Mouse (Mus musculus) thymus, postnatal 4 days (tissue): ENCODE measurements around the gene Gatad2a.
"Not testable (repeated sequence)": the region's sequence is repeated elsewhere in the genome, so short reads cannot be mapped to it uniquely, and the experiment has no call there.

ENCODE experiments used
- DNase-seq: peaks from one replicate; pipeline ENCODE4 v3.0.0; 2021

Gatad2a gene

DNA sequence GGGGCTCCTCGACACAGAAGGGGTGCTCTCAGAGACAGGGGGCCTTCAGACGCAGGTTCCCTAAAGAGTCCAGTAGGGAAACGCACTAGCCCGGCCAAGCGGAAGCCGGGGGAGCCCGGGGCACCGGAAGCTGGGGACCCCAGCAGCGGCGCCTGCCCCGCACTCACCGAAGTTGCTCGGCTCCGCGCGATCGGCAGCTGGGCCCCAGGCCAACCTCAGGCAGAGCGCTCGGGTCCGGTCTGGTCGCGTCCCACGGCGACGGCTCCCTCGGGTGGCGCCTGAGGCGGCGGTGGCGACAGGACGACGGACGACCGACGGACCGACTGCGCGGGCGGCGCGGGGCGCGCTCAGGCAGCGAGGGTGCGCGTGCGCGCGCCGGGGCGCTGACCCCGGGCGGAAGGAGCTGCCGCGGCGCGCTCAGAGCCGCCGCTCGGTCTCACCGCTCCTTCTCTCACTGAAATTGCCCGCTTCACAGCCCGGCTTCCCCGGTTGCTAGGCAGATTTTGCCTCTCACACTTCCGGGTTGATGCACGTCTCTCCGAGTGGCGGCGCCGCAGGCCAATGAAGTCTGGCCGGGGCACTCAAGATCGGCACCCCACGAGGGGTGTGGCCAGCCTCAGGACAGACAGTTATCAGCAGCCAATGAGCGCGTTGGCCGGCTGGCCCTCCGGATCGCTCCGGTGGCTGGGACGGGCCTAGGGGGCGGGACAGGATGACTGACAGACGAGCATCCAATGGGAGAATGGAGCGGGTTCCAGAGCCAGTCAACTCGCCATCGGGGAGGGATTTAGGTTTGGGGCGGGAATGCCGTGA, at the start of gene Gatad2a:
TSS of gene Gatad2a (minus strand) at position 609 of the 813 bp plus-strand sequence.
- DNase-seq: peak; percentile 98

- DNase-seq: no peak
These were observed 47.8 kb upstream of the Gatad2a start for GRCm38 (mm10) chr8:70043996-70044395.

DNA sequence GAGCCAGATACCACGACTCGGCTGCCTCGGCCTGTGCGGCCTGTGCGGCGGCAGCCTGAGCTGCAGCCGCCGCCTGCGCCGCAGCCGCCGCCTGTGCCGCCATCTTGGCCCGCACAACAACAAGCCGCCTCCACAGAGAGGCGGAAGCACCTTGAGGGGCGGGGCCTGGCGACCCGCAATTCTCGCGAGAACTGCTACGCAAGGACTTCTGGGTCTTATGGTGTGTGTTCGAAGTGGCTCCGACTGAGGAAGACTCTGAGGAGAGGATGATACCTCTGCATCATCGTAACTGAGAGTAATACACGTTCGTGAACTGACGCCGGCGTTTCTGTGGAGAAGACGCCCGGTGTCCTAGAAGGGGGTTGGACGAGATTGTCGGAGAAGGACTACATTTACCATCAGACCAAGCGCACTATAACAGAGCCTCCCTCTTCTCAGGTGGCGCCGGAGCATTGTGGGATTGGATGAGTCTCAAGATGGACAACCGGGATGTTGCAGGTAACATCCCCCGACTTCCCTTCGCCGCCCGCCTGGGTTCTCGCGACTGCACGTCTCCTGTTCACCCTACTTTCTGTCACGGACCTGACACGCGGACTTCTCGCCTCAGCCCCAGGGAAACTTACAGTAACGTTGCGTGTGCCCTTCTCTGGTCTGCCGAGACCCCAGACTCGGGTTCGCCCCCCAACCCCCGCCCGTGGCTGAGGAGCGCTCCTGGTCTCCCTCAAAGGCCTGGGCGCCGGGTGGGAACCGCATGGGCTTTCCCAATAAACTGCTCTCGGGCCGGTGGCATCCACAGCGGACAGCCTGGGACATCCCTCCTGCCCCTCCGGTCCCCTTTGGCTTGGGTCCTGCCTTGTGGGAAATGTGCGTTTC, 46.6 kb upstream of the Gatad2a start, which contains the start of the genes Mau2 and Sugp1:
TSS of gene Mau2 (minus strand) at position 152 of the 873 bp plus-strand sequence.
TSS of gene Sugp1 (plus strand) at position 231 of the 873 bp plus-strand sequence.
- DNase-seq: peak; percentile 98

DNA sequence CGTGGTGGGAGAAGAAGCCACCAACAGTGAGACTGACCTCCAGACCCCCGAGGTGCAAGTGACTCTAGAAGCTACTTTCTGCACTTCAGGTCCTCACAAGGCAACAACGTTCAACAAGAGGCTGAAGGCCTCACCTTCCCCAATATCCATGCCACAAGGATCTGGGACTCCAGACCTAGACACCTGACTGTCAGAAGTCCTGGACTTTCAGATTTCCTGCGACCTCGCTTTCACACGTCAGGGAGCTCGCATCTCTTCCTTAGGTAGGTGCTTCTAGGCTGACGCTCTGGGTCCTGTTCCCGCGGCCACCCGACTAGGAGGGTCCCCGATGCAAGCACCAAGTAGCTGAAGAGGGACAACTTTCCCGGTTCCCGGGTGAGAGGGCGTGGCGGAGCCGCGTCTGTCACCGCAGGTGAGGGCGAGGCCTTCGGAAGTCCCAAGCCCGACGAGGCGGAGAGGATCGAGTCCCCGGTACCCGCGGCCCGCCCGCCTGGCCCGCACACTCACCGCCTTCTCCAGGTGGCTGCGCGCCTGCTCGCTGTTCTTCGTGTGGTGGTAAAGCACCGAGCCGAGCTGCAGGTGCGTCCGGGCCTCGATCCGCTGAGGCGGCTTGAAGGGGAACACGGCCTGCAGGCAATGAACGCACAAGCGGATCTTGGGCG, 45.8 kb upstream of the Gatad2a start:
- DNase-seq: peak; percentile 73

GRCm38 (mm10) chr8:70037994-70038393, 41.8 kb upstream of the Gatad2a start:
- no peak for DNase-seq

DNA sequence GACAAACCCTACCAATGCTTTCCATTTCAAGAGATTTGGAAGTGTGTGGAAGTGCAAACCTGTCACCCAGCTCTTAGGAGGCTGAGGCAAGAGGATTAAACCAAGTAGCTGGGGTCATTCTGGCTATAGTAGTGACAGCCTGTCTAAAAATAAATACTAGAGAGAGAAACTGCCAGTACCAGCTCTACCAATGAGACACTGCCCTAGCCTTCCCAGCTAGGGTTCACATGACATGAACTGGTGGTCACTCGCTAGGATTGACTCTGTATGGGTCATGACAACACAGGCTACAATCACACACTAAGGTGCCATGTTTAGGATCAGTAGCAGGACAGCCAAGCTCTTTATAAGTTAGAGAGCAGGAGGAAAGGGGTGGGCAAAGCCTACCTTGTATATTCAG, 34.1 kb upstream of the Gatad2a start:
- DNase-seq: no peak

DNA sequence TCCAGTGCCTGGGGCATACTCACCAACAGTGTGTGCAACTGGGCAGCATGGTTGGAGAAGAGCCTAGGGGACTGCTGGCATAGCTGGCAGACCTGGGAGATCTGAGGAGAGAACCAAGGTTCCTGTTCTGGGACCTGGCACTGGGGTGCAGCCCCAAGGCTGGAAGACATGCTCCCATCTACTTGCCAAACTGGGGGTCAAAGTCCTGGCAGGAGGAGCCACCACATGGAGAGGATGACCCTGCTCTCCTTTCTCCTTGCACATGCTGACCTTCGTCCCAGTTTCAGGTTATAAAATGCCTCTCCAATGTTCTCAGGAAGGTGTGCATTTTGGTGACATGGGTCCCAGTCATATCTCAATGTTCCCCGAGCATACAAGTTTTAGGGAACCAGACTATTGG, 30.0 kb upstream of the Gatad2a start:
- DNase-seq: no peak

DNA sequence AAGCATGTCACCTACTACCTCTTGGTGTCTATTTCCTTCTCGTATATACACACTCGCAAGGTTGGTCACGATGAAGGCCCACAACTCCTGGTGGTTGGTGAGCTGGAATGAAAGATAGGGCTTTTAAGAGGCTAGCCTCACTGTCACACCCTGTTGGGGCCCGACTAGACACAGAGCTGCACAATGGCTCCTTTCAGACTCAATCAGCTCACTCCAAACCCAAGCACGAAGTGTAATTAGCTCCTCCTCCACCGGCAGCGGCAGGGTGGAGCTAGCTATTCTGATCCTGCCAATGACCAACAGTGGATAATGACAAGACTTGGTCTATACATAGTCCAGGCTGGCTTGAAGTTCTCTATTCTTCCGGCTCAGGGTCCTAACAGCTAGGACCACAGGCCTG, 27.4 kb upstream of the Gatad2a start:
- no peak for DNase-seq

DNA sequence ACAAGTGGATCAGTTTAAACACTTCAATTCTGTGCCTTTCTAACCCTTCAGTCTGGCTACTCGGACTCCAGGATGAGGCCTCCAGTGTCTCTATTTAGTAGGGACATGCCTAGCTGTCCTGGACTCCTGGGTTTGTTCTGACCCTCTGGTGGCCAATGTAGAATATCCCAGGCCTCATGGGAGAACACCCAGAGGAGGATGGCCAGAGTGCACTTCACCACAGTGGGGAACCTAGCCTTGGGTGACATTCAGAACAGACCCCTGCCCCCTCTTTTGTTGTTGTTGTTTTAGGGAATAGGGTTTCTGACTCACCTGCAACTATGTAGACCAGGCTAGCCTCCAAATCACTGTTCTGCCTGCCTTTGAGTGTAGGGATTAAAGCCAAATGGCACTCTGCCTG, 18.8 kb upstream of the Gatad2a start:
- DNase-seq: no peak

GRCm38 (mm10) chr8:70012763-70013162, 16.6 kb upstream of the Gatad2a start:
- no peak for DNase-seq

- no peak for DNase-seq
These were observed 16.2 kb upstream of the Gatad2a start for GRCm38 (mm10) chr8:70012350-70012749.

- DNase-seq: not testable (repeated sequence)
These were observed 14.6 kb upstream of the Gatad2a start for GRCm38 (mm10) chr8:70010796-70011195.

DNA sequence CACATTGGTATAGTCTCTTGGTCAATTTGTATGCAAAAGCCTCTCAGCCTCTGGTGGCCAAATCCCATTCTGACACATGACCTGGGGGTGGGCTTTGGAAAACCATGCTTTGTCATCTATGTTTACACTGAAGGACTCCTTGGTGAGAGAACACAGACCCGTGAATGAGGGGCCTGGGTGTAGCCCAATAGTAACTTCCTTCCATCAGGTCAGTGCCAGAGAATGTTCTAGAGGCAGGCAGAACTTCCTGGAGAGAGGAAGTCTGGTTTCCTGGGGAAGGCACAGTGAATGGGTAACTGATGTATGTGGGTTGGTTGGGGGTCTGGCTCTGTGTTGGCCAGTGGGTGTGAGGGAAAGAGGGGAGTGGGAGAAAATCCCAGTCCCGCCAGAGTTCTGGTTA, 9.0 kb upstream of the Gatad2a start:
- no peak for DNase-seq

GRCm38 (mm10) chr8:70004345-70004744, 8.2 kb upstream of the Gatad2a start:
- DNase-seq: no peak

- DNase-seq: peak; percentile 51
These were observed 7.0 kb upstream of the Gatad2a start for GRCm38 (mm10) chr8:70003204-70003657.

GRCm38 (mm10) chr8:70001892-70002191, 5.7 kb upstream of the Gatad2a start:
- DNase-seq: not testable (repeated sequence)

DNA sequence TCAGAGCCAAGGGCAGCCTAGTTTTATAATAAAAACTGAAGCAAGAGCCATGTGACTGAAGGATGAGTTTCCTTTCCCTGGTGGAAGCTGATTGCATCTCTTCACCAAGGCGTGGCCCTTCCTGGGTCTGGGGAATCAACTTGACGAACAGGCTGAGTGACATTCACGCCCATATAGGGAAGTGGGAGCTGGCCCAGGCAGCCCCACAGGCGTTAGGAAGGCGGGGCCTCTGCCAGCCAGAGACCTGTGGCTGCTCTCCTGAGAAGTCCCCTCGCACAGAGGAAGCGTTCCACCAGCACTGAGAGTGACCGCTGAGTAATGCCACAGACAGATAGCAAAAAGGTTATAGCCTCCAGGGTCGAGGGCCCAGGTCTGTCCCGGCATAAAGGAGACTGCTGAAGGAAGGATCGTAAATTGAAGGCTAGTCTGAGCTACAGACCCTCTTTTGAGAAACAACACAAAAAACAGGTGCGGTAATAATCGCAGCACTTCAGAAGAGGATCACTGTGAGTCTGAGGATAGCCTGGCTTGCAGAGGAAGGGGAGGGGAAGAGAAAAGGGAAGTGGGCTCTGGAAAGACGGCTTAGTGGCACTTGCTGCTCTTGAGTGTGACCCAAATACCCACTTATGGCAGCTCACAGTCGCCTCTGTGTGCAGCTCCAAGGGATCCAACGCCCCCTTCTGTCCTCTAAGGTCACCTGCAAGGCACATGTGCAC, 5.2 kb upstream of the Gatad2a start:
- DNase-seq: peak; percentile 61

GRCm38 (mm10) chr8:70000226-70000625, 4.0 kb upstream of the Gatad2a start:
- no peak for DNase-seq

- no peak for DNase-seq
These were observed 3.1 kb upstream of the Gatad2a start for GRCm38 (mm10) chr8:69999236-69999635.

- DNase-seq: no peak
These were observed 2.5 kb upstream of the Gatad2a start for GRCm38 (mm10) chr8:69998706-69999105.

DNA sequence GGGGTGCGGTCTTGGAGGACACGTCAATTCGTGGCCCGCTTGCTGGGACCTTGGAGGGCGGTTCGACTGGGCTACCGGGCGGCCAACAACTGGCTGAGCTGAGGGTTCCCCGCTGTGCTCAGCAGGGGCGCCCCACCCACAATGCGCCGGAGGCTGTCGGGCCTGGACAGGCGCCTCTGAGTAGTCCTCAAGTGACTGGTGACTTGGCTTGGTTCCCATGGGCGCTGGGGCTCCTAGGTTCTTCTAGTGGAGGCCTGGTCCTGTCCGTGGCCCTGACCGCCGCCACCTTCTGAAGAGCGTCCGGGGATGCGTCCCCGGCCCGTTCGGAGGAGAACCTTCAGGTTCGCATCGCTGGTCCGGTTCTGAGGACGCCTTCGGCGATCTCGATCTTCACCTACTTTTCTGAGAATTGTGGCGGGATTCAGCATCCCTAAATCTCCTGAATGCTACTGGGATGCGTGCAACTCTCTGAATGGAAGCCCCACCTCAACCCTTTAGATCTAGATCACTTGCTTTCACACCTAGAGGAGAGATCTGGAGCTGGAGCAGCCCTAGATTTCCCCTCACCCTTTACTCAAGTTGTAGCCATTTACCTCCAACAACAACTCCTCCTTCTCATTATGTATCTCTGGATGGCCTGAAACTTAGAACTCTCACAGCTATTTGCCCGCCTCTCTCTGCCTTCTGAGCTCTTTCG, 553 bp upstream of the Gatad2a start:
- DNase-seq: no peak

DNA sequence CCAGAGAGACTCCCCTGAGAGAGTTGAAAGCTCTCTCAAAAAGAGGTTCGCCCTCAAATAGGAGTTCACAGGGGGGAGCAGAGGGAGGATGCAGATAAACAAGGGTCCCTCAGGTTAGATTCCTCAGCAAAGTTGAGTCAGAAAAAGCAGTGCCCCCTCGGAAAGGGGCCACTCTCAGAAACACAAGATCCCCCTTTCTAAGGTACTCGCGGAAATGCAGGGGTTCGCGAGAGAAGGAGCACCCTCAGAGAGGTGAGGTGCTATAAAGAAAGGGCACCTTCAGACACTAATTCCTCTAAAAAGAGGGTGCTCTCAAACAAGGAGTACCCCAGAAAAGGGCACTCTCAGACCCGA, 785 bp downstream of the Gatad2a start:
- no peak for DNase-seq
